Mouse (Mus musculus) thymus, postnatal 10 days (tissue): ENCODE results near the gene Map2k5.

Experiments
- DNase-seq, 2 experiments: peaks; one replicate each; pipeline ENCODE4 v3.0.0; 2021; ENCODE audit warnings: low spot score in 2 of 2

Gene Map2k5

DNA sequence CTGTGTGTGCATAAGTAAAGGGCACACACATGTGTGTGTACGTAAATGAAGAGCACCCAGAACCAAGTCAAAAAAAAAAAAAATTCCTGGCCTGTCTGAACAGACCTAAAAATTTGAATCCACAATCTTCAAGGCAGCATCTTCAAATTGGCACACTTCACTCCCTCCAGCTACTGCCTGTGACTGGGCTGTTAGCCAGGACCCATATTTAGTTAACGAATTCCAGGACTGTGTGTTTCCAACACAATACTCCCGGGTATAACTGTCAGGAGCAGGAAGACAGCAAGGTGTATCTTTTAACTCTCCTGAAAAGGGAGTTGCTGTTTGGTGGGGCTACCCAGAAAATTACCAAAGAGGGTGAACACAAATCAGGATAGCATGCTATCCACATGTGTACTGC lies 118.9 kb downstream of the Map2k5 start:
- DNase-seq: no peak

DNA sequence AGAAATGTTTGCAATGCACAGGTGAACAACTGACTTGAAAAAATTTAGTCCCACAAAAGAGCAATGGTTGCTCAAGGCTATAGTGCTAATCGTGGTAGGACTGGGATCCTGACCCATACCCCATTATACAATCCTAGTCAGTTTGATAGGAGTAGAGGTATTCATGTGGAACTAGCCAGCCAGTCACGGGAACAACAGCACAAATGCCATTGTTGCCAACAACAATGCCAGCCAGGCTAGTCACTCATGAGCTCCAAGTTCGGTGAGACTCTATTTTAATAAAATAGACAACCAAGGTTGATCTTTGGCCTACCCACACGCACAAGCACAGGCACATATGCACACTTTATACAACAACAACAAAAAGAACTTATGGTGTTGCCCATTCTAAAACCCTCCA lies 120.0 kb downstream of the Map2k5 start:
- DNase-seq: no peak

GRCm38 (mm10) chr9:63250841-63251626 lies 126.7 kb downstream of the Map2k5 start:
- DNase-seq: no peak

DNA sequence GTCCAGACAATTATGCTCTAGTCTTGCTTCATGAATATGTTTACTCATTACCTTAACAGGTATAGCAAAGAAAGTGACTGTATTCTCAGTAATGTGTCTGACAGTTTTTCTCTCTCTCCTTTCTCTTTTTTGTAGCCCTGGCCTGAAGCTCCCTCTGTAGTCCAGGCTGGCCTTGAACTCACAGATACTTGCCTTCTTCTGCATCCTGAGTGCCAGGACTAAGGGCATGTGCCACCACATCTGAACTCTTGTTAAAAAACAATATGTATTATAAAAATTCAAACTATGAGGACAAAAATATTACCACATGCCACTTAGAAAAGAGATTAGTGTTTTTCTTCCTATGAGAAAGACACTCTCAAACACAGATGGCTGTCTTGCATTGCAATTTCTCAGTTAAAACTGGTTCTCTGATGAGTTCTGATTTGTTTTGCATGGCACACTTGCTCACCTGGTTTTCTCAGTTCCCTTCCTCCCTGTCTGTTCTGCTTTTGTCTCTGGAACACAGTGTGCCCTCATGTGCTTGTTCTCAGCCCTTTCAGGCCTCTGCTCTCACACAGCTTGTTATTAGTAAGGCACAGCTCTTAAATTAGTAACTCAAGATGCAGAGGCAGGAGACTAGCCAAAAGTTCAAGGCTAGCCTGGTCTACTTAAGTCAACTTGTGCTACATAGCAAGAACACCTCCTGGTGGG lies 129.5 kb downstream of the Map2k5 start:
- DNase-seq: no peak

- no peak for DNase-seq
Observed at GRCm38 (mm10) chr9:63246568-63247169, 131.0 kb downstream of the Map2k5 start.

GRCm38 (mm10) chr9:63241961-63242360 lies 135.7 kb downstream of the Map2k5 start:
- no peak for DNase-seq

- DNase-seq: no peak
Observed at GRCm38 (mm10) chr9:63241241-63241640, 136.5 kb downstream of the Map2k5 start.

DNA sequence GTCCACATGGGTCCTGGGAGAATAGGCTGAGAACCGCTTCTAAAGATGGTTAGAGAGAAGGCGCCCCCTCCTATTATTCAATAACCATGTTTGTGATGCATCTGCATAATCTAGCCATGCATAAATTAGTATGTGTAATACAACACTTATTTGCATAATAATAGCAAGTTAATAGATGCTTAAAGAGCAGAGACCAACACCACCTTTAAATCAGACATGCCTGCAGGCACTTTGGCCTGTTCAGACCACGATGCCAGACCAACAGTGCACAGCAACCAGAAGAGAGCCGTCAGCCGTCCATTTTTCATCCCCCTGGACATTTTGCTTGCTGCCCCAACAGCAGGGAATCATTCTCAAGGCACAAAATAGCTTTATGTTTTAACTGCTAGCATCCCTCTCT lies 143.3 kb downstream of the Map2k5 start:
- no peak for DNase-seq

- DNase-seq: no peak
Observed at GRCm38 (mm10) chr9:63230289-63230688, 147.4 kb downstream of the Map2k5 start.

- no peak for DNase-seq
Observed at GRCm38 (mm10) chr9:63229124-63229523, 148.6 kb downstream of the Map2k5 start.

GRCm38 (mm10) chr9:63222161-63222560 lies 155.5 kb downstream of the Map2k5 start:
- no peak for DNase-seq

GRCm38 (mm10) chr9:63219851-63220250 lies 157.9 kb downstream of the Map2k5 start:
- no peak for DNase-seq

- no peak for DNase-seq
Observed at GRCm38 (mm10) chr9:63215031-63215430, 162.7 kb downstream of the Map2k5 start.

- no peak for DNase-seq
Observed at GRCm38 (mm10) chr9:63206769-63207276, 170.9 kb downstream of the Map2k5 start.

GRCm38 (mm10) chr9:63203461-63203860 lies 174.2 kb downstream of the Map2k5 start:
- no peak for DNase-seq

GRCm38 (mm10) chr9:63201376-63202323 lies 176.1 kb downstream of the Map2k5 start:
- no peak for DNase-seq

- DNase-seq: no peak
Observed at GRCm38 (mm10) chr9:63197252-63197651, 180.4 kb downstream of the Map2k5 start.

- no peak for DNase-seq
Observed at GRCm38 (mm10) chr9:63196114-63196682, 181.5 kb downstream of the Map2k5 start.

GRCm38 (mm10) chr9:63195523-63195922 lies 182.2 kb downstream of the Map2k5 start:
- no peak for DNase-seq

- DNase-seq: no peak
Observed at GRCm38 (mm10) chr9:63194791-63195190, 182.9 kb downstream of the Map2k5 start.

- no peak for DNase-seq
Observed at GRCm38 (mm10) chr9:63192809-63193208, 184.9 kb downstream of the Map2k5 start.
